Mouse (Mus musculus) heart, adult 11 months (tissue): ENCODE results near the gene Piwil1.
A peak's percentile ranks its signal among the peaks of the same experiment; 100 is the strongest.

Source experiments
- DNase-seq: peaks from one replicate; pipeline ENCODE4 v3.0.0; 2022

The Piwil1 gene

DNA sequence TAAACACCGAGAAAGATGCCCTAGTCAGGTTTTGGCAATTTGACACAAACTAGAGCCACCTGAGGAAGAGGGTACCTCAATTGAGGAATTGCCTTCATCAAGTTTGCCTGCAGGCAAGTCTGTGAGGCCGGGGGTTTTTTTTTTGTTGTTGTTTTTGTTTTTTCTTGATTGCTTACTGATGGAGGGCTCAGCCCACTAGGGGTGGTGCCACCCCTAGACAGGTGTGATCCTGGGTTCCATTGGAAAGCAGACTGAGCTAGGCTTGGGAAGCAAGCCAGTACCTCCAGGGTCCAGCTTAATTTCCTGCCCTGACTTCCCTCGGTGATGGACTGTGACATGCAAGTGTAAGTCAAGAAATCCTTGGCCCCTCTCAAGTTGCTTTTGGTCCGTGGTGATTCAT lies at the start of gene Piwil1:
TSS of gene Piwil1 (plus strand) at position 301 of the 400 bp plus-strand sequence.
- DNase-seq = peak; percentile 35

DNA sequence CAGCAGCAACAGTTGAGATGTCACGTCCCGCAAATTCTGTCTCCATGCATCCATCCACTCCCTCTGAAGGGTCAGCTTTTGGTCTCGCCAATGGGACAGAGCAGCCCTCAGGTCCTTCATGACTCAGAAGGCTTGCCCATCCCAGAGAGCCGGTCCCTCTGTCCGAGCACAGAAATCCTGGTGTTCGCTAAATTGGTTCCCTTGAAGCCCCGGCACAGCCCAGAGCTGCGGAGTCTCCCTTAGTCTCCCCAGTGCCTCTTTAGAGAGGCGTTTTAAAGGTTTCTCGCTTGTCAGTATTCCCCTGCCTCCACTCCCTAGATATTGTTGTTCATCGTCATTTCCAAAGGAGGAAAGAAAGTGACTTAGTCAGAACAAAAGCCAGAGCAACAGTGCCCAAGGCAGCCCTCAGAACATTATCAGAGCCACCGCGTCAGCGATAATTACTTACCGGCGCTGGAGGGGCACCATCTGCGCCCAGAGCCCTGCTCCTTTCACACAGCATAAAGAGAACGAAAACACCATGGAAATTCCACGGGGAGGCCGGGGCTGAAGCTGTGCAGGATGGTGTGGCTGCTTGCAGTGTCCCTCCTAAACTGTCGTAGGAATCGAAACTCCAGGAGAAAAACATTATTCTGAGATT lies 45.7 kb upstream of the Piwil1 start:
- no peak for DNase-seq

- DNase-seq = no peak
These were observed 42.2 kb upstream of the Piwil1 start for GRCm38 (mm10) chr5:128660101-128660500.

DNA sequence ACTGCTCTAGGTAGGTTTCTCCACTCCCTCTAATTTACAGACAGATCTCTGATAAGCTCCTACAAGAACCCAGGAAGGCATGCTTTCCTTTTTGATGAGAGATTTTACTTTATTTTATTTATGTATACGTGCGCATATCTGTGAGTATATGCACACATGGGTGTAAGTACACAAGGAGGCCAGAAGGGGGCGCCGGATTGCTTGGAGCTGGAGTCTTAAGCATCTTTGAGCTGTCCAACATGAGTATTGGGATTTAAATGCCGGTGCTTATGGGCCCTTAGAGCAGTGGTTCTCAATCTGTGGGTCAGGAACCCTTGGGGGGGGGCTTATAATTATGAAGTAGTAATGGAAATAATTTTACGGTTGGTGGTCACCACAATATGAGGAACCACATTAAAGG lies 39.4 kb upstream of the Piwil1 start:
- no peak for DNase-seq

DNA sequence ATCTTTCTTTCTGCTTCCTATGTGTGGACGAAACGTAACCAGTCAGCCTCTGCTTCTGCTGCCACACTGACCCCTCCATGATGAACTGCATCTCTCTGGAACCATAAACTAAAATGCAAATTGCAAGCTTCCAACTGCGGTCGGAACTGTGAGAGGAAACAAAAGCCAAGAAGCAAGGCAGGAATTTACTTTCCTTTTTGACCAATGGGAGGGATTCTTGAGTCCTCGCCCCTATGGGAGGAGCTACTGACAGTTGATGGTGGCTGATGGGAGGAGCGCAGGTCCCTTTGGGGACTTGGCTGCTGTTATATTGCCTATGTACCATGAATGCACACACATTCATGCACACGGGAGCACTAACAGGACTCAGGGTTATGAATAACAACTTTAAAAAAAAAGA lies 38.3 kb upstream of the Piwil1 start:
- DNase-seq = no peak

GRCm38 (mm10) chr5:128665045-128665444 lies 37.3 kb upstream of the Piwil1 start:
- no peak for DNase-seq

DNA sequence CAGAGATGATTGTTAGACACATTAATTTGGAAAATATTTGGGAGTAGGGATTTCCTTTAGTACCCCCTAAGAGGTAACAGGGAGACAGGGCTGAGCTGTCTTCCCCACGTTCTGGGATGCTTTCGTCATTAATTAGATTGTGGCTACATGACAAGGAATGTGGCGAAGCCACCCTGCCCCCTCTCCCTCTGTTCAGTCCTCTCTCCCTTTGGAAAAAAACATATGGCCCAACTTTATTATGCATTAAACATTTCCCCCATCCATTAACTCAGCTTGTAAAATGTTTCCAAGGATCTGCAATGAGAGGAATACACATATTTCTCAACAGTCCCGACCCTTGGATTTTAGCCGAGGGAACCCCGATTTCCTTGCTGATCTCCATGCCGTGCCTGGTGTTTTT lies 35.0 kb upstream of the Piwil1 start:
- DNase-seq = no peak

DNA sequence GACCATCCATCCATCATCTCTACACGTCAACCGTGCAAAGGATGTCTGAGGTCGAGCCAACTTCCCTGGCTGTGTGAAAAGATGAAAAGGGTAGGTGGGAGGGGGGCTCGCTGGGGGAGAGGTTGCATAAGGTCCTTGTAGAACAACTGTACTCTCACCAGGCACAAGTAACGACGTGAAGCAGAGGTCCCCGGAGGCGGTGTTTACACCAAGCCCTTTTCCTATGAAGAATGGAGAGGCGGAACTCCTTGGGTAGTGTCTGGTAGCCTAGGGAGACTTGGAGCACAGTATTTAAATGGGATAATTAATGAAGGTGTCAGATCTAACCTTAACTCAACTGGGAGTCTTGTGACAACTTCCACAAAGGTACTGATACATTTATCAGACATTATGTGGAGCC lies 28.2 kb upstream of the Piwil1 start:
- DNase-seq = no peak

- DNase-seq = no peak
These were observed 25.0 kb upstream of the Piwil1 start for GRCm38 (mm10) chr5:128677373-128677772.

DNA sequence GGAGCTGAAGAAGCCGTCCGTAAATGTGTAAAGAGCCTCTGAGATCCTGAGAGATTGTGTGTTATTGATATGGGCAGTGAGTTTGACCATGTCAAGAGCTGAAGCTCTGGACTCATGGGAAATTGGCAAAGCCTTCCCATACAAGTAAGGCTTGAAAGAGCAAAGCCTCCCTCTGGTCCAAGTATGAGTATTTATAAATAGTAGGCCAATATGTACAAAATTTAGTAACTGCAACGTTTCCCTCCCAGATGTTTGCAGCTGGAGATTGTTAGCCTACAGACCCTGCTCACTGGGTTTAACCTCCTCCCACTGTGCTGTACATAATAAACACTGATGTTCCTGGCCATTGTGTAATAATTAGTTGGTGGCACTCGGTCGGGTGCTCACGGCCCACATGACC lies 24.5 kb upstream of the Piwil1 start:
- no peak for DNase-seq

GRCm38 (mm10) chr5:128681456-128681855 lies 20.9 kb upstream of the Piwil1 start:
- no peak for DNase-seq

GRCm38 (mm10) chr5:128684192-128684591 lies 18.1 kb upstream of the Piwil1 start:
- DNase-seq = no peak

DNA sequence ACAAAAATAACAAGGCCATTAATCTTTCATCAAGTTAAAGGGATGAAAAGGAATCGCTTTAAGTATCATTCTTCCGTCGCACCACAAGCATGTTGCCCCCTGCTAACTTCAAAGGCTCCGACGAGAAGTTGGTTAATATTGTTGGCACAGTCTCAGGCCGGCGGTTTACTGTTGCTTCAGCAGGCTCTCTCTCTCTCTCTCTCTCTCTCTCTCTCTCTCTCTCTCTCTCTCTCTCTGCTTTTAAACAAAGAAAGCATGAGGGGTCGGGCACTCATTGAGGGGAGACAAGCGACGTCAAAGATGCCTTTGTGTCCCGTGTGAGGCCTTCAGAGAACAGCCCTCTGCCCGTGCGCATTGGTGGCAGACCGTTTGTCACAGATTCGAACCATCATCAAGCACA lies 17.7 kb upstream of the Piwil1 start:
- DNase-seq = no peak

- no peak for DNase-seq
These were observed 15.2 kb upstream of the Piwil1 start for GRCm38 (mm10) chr5:128687139-128687538.

DNA sequence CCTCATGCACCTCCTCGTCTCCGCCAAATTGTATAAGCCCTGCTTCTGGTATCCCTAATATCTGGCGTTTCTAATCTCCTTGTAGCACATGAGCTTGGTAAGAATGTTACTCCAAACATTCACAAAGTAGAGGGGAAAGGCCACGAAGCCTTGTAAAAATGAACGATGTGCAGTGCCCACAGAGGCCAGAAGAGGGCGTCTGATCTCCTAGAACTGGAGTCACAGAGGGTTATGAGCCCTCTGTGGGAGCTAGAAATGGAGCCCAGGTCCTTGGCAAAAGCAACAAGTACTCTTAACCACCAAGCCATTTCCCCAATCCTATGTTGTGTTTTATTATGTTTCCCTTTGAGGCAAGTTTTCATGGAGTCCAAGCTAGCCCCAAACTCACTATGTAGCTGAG lies 8.2 kb upstream of the Piwil1 start:
- DNase-seq = no peak

- DNase-seq = no peak
These were observed 7.6 kb upstream of the Piwil1 start for GRCm38 (mm10) chr5:128694611-128695325.

DNA sequence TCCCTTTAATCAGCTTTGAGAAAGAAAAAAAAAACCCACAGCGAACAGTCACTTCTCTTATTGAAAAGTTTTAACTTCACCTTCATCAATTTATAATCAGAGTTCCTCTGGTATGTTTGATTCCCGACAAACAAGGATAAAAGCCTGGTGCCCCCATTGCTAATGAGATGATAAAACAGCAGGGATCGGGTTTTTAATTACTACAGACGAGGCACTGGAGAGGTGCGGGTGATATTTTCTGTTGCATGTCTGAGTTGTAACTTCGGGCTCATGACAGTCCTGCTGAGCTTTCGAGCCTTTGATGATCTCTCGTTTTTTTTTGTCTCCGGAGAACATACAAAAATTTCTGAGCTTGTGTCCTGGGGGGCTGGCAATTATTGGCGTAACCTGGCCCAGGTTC lies 5.5 kb upstream of the Piwil1 start:
- no peak for DNase-seq

DNA sequence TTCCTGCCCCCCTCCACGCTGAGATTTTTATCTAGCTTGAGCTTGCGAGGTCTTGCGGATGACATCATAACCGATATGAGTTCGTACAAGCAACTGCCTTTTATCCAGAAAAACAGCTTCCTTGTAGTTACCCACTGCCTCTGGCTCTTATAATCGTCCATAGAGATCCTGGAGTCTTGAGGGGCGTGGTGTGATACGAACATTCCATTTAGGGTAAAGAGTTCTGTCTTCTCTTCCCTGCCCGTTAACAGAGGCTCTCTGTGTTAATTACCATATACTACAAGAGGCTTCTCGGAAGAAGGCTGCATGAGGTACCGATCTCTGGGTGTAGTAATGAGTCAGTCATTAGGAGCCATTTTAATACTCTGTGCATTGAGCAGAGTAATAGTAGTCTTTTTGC lies 1.6 kb upstream of the Piwil1 start:
- no peak for DNase-seq

- DNase-seq = peak; percentile 72
These were observed 1.4 kb downstream of the Piwil1 start for GRCm38 (mm10) chr5:128703688-128704087.

GRCm38 (mm10) chr5:128704134-128704904 lies 2.0 kb downstream of the Piwil1 start:
- DNase-seq = peak; percentile 48

DNA sequence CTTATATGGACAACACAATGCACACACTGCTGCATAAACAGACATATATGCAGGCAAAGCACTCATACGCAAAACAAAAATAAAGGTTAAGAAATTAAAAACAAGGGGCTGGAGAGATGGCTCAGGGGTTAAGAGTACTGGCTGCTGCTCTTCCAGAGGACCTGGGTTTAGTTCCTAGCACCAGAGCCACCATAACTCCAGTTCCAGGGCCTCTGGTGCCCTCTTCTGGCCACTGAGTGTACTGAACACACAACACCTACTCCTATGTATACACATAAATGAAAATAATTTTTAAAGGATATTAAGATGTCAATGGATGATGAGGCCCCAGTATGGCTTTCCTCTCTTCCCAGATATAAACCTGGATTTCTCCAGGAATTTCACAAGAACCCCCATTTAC lies 4.1 kb downstream of the Piwil1 start:
- DNase-seq = peak; percentile 8

- peak; percentile 52 for DNase-seq
These were observed 4.9 kb downstream of the Piwil1 start for GRCm38 (mm10) chr5:128707271-128707670.

GRCm38 (mm10) chr5:128708929-128709328 lies 6.6 kb downstream of the Piwil1 start:
- DNase-seq = peak; percentile 55

DNA sequence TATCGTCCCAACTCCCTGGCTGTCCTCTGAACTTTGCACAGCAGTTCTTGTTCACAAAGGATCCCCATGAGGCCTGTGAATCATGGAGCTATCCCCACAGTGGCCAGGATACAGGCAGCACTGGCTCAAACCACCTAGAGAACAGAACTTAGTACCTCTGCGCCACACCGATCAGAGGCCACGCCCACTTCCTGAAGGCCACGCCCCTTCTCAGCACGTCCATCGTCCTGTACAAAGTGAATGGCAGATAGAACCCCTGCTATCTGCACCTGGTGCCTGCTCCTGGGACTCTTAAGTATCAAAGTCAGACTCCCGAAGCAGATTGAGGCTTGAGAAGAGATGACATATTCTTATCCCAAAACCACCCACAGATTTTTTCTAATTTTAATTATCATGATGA lies 8.3 kb downstream of the Piwil1 start:
- DNase-seq = peak; percentile 83
